Mouse (Mus musculus) T-helper 17 cell (primary cell): ENCODE results near the gene Gadd45g.

ENCODE experiments used
- in situ Hi-C, 2 experiments: fragments of 300-600 bp; cut with MboI, MseI; formaldehyde crosslinking; loops; 1 replicate in 1 of 2; 2 replicates in 1 of 2; pipeline ENCODE4 v1.15.1; 2025; ENCODE audit warnings: high pct_unique_total_duplicates in 2 of 2

Gene Gadd45g

DNA sequence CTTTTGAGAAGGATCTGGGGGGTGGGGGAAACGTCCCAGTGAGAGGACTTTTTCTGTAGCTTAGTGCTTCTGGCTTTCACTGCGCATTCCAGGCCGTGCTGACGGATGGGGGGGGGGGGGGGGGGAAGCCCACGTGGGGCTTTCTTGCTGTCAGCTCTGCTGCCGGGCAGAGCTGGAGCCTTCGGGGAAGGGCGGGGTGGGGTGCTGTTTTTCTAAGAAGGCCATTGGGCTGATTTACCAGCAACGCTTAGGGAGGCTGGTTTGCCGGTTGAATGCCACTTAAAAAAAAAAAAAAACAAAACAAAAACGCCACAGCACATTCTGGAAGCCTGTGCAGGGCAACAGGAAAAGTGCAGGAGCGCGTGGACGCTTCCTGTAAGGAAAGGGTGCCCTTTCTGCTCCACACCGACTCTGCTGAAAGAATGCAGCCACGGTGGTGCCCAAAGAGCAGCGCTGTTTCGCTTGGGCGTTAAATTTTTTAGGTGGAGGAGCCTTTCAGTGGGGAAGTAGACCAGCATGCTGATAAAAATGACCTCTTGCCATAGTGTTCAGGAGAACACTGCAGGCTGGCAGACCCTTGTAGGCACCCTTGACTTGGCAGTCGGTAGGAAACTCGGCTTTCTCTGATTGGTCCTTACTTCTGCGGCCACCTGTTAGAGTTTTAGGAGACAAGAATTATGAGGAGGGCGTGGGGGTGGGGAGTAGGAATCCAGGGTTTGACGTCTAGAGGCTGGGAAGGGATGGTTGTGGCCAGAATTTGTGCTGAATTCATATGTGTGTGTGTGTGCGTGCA, 3.0 kb downstream of the Gadd45g start:
- in situ Hi-C loops = loop anchor here (5.0 to 10.0 kb wide), 3 partner anchors 118 to 373 kb away; no protein-coding TSS in a partner anchor

DNA sequence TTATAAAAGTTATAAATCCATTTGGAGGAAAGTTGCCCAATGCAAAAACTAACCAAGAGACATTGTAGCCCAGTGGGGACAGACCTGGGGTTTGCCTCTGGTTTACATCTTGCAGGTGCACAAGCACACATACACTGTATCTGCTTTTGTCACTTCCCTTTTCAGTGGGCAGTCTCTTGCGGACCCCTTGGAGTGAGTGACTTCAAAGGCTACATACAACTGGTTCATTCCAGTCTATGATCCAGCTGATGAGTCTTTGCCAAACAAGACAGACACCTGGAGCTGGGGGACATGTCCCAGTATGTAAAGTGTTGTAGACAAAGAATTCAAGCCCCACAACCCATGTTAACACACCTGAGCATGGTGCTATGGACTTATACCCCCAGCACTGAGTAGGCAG, 4.1 kb downstream of the Gadd45g start:
- in situ Hi-C loops = no loop called here

DNA sequence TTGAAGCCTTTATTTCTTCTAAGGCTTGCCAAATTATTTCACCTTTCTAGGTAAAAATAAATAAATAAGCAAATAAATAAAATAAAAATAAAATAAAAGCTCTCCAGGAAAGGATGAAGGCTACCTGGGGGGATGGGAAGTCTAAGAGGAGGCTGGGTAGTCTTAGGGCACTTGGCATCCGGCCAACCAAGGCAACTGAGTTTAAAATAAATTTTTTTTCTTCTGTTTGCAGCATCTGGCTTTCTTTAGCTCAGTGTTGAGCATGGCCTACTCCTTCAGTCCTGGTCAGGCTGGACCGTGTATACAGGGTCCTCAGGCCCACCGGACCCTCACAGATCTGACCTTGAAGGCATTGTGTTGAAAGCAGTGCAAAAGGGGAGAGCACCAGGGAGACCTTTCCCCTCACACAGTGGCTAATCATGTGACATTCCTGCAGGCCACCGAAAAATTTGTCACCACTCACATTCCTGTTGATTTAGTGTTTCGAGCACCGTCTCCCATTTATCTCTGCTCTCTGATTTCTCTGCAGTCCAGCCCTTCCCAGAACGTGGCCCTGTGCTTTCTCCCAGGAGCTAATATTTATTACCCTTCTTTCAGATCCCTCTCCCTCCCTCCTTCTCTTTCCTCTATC, 6.2 kb downstream of the Gadd45g start:
- in situ Hi-C loops = no loop called here

DNA sequence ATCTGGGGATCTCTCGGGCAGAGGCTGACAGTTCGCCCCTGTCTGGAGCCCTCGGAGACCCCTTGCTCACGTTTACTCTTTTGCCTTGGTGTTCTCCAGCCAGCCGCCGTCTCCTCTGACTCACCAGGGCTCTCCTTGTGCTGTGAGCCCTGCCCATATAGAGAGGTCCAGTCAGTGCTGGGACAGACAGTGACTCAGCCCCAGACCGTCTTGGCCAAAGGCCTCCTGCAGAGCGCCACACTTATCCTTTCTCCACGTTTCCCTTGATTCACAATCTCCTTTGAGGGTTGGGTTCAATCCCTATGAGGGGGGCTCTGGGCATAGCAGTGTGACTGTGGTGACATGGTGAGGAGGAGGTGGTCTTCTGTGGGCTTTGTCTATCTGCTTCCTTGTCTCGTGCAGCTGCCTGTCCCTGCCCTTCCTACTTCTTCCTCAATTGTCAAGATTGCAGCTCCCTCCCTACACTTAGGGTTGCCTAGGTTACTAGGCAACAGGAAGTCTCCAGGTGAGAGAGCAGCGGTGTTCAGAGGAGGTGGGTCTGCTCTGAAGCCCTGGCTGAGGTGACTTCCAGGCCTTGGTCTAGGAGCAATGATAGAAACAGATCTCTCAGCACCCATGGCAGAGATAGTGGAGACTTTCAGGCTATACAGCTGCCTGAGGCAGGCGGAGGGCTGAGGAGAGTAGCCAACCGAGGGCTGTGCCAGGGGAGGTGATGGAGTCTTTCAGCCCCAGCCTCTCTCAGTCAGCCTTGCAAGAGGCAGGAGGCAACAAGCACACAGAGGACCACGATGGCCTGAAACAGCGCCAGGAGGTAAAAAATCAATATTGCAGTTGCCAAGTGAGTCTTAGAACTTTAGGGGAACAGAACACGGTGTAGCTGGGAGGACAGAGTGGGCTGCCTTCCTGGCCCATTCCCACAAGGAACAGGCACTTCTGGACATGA, 7.1 kb downstream of the Gadd45g start:
- in situ Hi-C loops = no loop called here

DNA sequence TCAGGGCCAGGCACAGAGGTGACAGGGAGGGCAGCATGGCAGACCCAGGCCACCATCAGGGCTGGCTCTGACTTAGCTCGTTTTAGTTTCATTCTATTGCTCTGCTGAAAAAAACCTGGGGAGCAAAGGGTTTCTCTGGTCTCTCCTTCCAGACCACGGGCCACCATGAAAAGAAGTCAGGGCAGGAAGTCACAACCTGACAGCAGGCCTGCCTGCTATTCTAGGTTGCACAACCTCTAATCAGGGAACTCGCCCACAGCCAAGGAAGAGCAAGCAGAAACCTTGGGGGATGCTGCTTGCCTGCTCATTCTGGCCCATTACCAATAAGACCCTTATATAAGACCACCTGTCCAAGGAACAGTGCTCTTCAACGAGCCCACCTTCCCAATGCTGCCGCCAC, 9.1 kb downstream of the Gadd45g start:
- in situ Hi-C loops = no loop called here

DNA sequence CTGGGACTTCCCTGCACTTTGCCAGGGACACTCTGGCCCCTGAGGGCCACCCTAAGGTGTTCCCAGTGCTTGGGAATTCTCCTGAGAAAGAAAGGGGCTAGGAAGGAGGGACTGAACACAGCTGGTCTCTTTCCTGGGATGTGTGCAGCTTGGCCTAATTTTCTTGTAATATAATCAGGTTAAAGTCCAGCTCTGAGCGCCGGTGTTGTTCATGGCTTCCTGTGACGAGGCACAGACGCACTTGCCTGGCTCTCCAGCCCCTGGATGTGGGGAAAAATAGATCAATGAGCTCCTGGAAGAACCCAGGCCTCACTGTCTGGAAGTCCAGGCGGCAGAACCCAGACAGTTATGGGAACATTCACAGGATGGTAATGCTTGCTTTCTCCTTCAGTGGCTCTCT, 10.7 kb downstream of the Gadd45g start:
- in situ Hi-C loops = no loop called here

DNA sequence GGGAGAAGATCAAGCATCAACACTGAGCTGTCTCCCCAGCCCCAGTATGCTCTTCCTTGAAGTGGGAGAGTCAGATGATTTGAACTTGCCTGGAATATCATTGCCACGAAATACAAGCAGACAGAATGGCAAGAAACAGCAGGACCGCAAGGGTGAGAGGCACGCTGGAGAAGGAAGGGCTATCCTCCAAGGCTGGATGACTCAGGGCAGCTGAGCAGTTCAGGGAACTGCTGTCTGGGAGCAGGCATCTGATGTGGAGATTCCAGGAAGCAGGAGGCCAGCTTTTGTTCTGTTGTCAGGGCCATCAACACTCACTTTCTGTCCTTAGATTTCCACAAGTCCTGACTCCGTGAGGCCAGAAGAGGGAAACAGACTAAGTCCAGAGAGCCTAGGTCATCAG, 12.0 kb downstream of the Gadd45g start:
- in situ Hi-C loops = no loop called here

DNA sequence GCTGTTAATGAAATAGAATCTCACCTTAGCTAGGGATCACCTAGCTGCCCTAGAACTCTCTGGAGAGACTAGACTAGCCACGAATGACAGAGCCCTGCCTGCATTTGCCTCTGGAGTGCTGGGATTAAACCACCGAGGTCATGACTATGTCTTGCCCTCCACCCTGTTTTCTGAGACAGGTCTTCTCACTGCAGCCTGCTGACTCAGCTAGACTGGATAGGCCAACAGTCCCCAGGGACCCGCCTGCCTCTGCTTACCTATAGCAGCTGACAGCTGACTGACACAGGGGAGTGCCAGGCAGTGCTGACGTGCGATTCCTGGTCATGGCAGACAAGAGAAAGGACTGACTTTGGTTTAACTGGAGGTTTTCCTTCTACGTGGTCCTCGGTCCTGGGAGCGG, 12.7 kb downstream of the Gadd45g start:
- in situ Hi-C loops = no loop called here

DNA sequence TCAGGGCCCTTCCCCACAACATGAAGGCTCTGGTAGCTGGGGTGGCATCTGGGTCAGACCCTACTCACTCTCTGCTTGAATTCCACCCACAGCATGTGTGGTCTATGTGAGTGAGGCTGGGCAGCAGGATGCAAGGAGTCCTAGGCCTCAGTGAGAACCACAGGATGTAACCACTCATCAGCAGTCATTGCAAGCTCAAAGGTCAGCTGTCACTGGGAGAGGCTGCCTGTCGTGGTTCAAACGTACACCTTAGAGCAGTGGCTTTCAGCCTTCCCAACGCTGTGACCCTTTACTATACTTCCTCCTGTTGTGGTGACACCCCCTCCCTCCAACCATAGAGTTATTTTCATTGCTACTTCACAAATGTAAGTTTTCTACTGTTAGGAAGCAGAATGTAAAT, 13.3 kb downstream of the Gadd45g start:
- in situ Hi-C loops = no loop called here

DNA sequence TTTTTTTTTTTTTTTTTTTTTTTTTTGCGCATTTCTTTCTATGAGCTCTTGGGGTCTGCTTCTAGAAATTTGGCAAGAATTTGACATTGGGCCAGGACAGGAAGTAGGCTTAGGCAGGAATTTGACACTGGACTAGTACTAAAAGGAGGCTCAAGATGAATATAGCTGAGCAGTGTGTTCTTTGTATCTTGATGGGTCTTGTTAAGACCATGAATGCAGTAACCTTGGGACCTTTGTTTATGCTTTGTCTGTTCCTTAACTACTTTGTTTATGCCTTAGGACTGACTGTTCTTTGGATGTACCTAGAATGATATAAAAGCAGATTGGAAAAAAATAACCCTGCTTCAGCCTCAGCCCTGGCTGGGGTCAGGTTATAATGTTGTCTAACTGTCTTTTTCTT, 16.3 kb downstream of the Gadd45g start:
- in situ Hi-C loops = no loop called here

DNA sequence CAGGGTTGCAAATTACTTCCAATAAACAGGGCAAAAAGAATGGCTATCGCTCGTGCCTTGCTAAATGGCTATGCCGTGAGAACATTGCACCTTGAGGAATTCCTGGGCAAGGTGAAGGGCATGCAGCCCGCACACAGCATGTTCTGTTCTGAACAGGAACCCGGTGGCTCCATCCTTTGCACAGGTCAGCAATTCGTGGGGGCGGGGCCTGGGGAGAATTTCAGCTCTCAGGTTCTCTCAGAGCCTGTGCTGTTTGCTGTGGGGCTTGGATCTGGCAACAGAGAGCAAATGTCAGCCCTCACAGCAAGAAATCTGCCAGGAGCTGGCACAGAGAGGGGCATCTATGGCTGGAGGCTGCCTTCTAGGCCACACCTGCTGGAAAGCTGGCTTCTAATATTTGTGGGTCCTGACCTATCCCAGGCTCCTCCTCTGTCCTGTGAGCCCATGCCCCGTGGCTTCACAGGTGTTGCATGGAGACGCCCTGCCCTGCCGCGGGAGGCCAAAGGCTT, 19.7 kb downstream of the Gadd45g start:
- in situ Hi-C loops = no loop called here

DNA sequence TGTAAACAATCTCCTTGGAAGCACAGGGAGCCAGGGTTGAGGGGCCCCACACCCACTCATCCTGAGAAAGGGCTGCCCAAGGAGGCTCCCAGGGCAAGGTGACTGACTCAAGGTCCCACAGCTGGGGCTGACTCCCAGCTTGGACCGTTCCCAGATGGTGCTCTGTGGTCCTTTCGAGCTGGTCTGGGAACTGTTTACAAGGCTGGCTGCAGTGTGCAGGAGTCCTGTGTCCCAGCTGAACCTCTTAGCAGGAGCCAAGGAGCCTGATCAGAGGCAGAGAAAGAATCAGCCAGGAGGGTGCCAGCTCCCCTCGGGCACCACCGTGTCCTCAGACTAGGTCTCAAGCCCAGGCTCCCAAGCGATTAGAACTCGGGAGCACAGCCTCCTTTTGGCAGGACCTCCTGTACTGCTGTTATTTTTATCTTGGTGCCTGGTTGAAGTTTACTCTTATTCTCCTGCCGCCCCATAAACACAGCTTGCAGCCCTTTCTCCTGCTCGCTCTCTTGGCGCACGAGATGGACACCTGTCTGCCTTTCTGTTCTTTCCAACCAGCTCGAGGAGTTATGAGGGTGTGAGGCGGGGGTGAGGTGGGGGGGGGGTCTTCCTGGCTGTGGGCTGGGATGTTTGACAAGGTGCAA, 22.1 kb downstream of the Gadd45g start:
- in situ Hi-C loops = no loop called here

DNA sequence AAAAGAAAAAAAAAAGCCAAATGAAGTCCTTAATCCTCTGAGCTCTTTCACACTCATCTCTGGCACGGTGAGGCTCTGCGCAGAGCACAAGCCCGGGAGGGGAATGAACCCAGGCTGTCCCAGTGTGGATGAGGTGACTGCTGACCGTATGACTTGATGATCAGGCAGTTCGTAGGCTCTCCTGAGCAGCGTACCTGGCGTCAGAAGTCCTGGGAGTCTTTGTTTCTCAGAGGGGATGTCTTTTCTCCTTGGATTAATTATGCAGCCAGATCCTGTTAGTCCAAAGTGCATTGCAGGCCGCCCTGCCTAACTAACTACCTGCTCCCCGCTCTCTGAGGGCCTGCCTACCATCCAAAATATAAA, 22.6 kb downstream of the Gadd45g start:
- in situ Hi-C loops = no loop called here

DNA sequence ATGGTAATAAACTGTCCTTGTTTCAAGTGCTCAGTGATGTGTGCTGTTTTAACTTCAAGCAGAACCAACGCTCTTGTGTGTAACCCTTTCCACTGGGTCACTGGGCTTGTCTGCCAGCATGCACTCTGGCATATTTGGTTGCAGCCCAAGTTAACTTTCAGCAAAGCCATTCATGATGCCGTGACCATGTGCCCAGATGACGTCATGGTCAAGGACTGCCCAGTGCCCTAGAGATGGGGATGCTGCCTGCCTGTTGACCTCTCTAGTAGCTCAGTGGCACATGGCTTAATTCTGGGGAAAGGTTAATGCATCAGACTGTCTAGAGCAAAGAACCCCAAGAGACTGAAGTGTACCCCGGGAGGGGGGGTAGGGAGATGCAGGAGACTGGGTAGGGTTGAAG, 24.7 kb downstream of the Gadd45g start:
- in situ Hi-C loops = no loop called here

DNA sequence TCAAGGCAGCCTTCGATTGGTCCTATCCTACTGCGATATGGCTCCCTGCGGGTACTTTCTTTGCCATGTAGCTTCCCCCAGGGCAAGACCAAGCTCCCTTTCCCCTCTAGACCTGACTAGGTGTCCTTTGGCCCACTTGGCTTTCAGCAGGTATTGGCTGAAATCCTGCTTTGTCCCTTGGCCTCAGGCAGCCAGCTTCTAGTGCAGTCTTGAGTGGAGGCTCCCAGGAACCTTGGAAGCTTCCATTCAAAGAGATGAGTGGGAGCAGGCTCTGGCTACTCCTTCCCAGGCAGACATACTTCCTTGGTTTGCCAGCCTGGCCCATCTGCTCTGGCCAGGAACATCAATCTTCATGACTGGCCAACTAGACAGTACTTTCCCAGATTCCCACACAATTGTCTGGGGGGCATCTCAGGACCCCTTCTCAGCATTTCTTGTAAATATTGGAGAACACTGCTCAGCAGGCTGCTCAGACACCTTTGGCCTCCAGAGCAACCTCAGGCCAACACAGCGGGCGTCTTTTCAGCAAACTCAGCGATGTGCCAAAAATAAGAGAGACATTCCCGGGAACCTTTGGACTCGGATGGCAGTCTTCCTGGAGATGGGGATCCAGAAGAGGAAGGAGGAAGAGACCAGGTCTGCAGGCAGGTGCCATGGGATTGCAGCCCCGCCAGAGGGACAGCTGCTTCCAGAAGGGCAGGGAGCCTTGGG, 25.9 kb downstream of the Gadd45g start:
- in situ Hi-C loops = no loop called here

DNA sequence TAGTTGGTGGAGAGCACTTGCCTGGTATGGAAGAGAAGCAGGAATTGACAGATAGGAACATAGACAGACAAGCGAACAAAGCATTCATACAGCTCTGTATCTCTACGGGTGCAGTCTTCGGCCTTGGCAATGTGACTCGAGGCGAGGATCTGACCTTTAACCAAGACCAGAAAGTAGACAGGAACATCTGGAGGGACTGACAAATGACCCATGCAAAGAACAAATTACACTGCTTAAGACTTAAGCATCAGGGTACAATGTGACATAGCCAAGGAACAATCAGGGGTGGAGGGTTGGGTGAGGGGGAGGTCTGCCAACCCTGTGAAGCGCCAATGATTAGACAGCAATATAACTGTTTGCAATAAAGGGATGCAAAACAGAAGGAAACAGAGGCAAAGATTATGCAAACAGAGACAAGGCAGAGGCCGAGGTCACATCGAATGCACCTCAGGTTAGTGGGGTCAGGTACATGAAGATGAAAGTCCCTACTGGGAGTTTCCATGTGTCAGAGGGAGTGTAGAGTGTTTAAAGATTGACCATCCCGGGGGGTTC, 26.6 kb downstream of the Gadd45g start:
- in situ Hi-C loops = no loop called here

DNA sequence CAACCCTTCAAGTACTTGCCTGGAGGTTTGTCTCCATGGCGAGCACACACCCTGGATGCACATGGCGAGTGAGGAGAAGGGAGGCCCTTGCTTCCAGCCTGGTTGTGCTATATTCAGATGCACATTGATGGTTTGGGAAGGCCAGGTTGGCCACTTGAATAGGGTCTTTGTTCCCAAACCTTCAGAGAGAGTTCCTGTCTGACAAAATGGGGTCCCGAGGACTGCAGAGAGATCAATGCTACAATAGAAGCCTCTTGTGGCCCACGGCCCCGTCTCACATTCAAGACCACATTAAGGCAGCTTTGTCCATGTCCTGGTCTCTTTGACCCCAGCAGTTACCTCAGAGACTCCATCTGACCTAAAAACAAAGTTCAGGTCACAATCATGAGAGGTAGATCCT, 27.3 kb downstream of the Gadd45g start:
- in situ Hi-C loops = no loop called here

DNA sequence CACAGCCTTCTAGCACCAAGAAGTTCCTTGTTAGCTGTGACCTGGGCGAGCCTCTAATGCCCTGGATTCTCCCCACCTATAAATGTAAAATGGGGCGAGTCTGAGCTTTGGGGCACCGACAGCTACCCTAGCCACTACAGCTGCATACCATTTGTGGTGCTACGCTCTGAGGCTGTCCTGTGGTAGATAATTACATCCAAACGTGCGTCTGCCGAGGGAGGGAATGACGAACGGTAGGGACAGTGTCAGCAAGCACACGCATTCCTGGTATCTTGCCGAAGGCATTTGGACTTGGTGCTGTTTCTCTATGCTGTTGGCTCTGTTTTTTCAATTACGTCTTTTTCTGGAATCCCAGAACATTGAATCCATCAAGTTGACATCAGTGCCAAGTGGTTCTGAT, 29.7 kb downstream of the Gadd45g start:
- in situ Hi-C loops = no loop called here

DNA sequence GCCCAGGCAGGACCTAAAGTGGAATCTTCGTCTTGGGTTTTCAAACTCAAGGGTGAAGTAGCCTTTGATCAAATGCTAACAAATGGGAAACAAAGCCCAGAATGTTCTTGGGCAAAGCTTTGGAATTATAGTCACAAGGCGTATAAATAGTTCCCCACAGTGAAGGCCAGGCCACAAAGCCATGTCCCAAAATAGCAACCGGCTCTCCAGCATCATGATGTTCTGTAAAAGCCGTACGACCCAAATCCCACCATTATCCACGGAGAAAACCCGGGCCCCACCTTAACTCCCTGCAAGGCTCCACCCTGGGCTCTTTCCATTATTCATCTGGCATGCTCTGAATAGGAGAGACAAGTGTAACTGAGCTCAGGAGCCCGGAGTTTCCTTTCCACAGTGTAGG, 32.3 kb downstream of the Gadd45g start:
- in situ Hi-C loops = no loop called here

DNA sequence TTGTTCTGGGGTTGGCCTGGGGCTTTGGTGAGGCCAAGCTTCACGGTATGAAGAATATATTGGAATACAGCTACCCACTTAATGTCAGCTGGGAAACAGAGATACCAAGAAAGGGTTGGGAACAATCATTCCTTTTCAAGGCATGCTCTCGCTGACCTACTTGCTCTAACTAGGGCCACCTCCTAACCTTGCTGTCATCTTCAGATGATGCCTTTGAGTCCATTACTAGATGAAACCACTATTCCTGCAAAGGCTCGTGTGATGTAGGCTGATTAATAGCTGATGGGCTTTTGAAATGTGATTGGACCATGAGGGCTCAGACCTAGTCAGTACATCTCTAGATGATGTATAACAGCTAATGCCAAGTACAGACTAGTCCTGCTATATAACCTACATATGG, 33.1 kb downstream of the Gadd45g start:
- in situ Hi-C loops = no loop called here

DNA sequence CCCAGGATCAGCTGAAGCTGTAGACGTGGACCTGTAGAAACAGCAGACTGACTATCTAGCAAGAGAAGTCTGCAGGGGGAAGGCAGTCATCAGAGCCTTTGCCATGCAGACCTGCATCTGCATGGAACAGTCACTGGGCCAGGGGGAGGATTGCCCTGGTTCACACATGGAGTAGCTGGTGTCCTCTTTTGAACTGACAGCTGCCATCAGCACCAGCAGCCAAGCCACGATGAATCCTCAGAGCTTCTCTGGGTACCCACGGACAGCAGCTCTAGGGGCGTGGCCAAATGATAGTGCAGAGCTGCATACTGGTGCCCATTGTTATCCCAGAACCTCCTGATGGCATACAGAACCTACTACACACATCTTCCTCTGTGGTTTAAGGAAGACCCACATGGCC, 33.5 kb downstream of the Gadd45g start:
- in situ Hi-C loops = no loop called here
